9 mouse cellular contexts compared by ENCODE assay signal in genomic region chr9:54765336-54766085, GRCm38 (mm10). TPM values are rescaled to one million over a fixed set of nuclear protein-coding genes. Genes with fewer than 3 reads are reported as not detected.
DNase-seq lines count a peak whose midpoint lies in the region; ATAC-seq lines count a peak whose summit lies in the region.
"Had no signal": no experiment of that assay in that cellular context is flagged by ENCODE, and none has a peak within 500 bp of the region (broad histone marks: within the 10 kb centered on the region; RNA-seq: fewer than 3 reads in every experiment).

No protein-coding gene starts in this region.

- peaks cover 42% of the 10 kb centered on the region for H3K27me3 ChIP-seq in lung, embryonic 16.5 days (ENCODE audit: control insufficient read depth, insufficient read depth, low read depth, low read length)
- peaks cover 98% of the 10 kb centered on the region for H3K27me3 ChIP-seq in forebrain, embryonic 10.5 days (ENCODE audit: poor library complexity, severe bottlenecking)
- H3K27me3 ChIP-seq in limb, embryonic 15.5 days = peaks cover 36% of the 10 kb centered on the region
- H3K27me3 ChIP-seq in stomach, embryonic 16.5 days (ENCODE audit: control insufficient read depth, insufficient read depth, low read length) = peaks cover 45% of the 10 kb centered on the region

- no peak for DNase-seq in lung, postnatal 14 days
- DNase-seq in forebrain, embryonic 10.5 days (ENCODE audit: extremely low spot score, low spot score) = peak; percentile 49
- DNase-seq in urinary bladder, postnatal 14 days (ENCODE audit: low spot score) = no peak
- DNase-seq in layer of hippocampus, adult 8-10 months (ENCODE audit: low spot score in 2 of 2) = no peak

- H3K4me1 ChIP-seq in lung, embryonic 16.5 days (replicated peaks; ENCODE audit: control insufficient read depth, insufficient read depth, low read length) = peaks cover 13% of the 10 kb centered on the region
- H3K4me1 ChIP-seq in forebrain, embryonic 10.5 days = peaks cover 56% of the 10 kb centered on the region
- H3K4me1 ChIP-seq in limb, embryonic 15.5 days = peaks cover 23% of the 10 kb centered on the region
- peaks cover 8% of the 10 kb centered on the region for H3K4me1 ChIP-seq in stomach, embryonic 16.5 days (ENCODE audit: control insufficient read depth, insufficient read depth, low read length)

- peak overlapping the region; percentile 66 for H3K4me2 ChIP-seq in lung, embryonic 16.5 days (ENCODE audit: low read depth, low read length)
- peak overlapping the region; percentile 88 for H3K4me2 ChIP-seq in limb, embryonic 15.5 days
- H3K4me2 ChIP-seq in stomach, embryonic 16.5 days (ENCODE audit: low read depth, low read length) = peak overlapping the region; percentile 73

- peak overlapping the region; percentile 43 for H3K4me3 ChIP-seq in lung, embryonic 16.5 days (ENCODE audit: low read length)
- peak overlapping the region; percentile 54 for H3K4me3 ChIP-seq in forebrain, embryonic 10.5 days
- H3K4me3 ChIP-seq in limb, embryonic 15.5 days = peak overlapping the region; percentile 53
- H3K4me3 ChIP-seq in stomach, embryonic 16.5 days (replicated peaks; ENCODE audit: low read length) = peak overlapping the region; percentile 45

- H3K9me3 ChIP-seq in lung, embryonic 16.5 days (ENCODE audit: control insufficient read depth, low read length) = no peaks in the 10 kb centered on the region
- H3K9me3 ChIP-seq in forebrain, embryonic 10.5 days = no peaks in the 10 kb centered on the region
- no peaks in the 10 kb centered on the region for H3K9me3 ChIP-seq in limb, embryonic 15.5 days
- no peaks in the 10 kb centered on the region for H3K9me3 ChIP-seq in stomach, embryonic 16.5 days (replicated peaks; ENCODE audit: control insufficient read depth, low read length)

- no peak; the same call in 1 of the 2 replicates for ATAC-seq in lung, embryonic 16.5 days (ENCODE audit: low read depth)
- no peak for ATAC-seq in limb, embryonic 15.5 days (ENCODE audit: insufficient number of reproducible peaks, low FRiP score, low TSS enrichment, low read depth)
- no peak for ATAC-seq in stomach, embryonic 16.5 days (ENCODE audit: insufficient read depth, low FRiP score)
- no peak for ATAC-seq in inflammation-experienced regulatory T-cells, adult 6 months
- ATAC-seq: activated CD4-positive, CD25-positive, alpha-beta regulatory T cell, adult 4 months had no signal

- H3K27ac ChIP-seq in lung, embryonic 16.5 days (ENCODE audit: low read length) = no peak overlapping the region
- peak overlapping the region; percentile 74 for H3K27ac ChIP-seq in forebrain, embryonic 10.5 days
- 0 out of 2 replicates have a peak overlapping the region, but pooled peaks have one; percentile 54 for H3K27ac ChIP-seq in limb, embryonic 15.5 days
- H3K27ac ChIP-seq in stomach, embryonic 16.5 days (ENCODE audit: low read length) = no peak overlapping the region

- no peaks in the 10 kb centered on the region for H3K36me3 ChIP-seq in lung, embryonic 16.5 days (ENCODE audit: control insufficient read depth, insufficient read depth, low read length)
- no peaks in the 10 kb centered on the region; the same call in 1 of the 2 replicates for H3K36me3 ChIP-seq in forebrain, embryonic 10.5 days (replicated peaks)
- 0 out of 2 replicates have a peak, but pooled peaks cover 3% of the 10 kb centered on the region for H3K36me3 ChIP-seq in limb, embryonic 15.5 days
- no peaks in the 10 kb centered on the region for H3K36me3 ChIP-seq in stomach, embryonic 16.5 days (ENCODE audit: control insufficient read depth, insufficient read depth, low read length)

- WGBS in lung, embryonic 16.5 days = under 1% methylated on average over 41 of the region's 41 CpGs
- whole genome bisulfite sequencing in forebrain, embryonic 10.5 days = 1% methylated on average over 40 of the region's 41 CpGs
- WGBS in limb, embryonic 15.5 days = under 1% methylated on average over 41 of the region's 41 CpGs
- whole genome bisulfite sequencing in stomach, embryonic 16.5 days = under 1% methylated on average over 41 of the region's 41 CpGs

- no peak overlapping the region for H3K9ac ChIP-seq in lung, embryonic 16.5 days (ENCODE audit: low read length)
- H3K9ac ChIP-seq in limb, embryonic 15.5 days = peak overlapping the region; percentile 48
- peak overlapping the region; percentile 38; the same call in 1 of the 2 replicates for H3K9ac ChIP-seq in stomach, embryonic 16.5 days (ENCODE audit: low read length)

RNA-seq across cellular contexts. Expression of gene Crabp1, which starts 1.0 kb away (rescaled TPM):
- 14.9 and 15.4 TPM in 2 replicates for polyA plus RNA-seq in lung, embryonic 16.5 days (2015; fragmentation: Nextera tagmentation; extraction: Ambion mirVana)
- polyA plus RNA-seq in forebrain, embryonic 10.5 days (2016; fragmentation: Nextera tagmentation; extraction: Ambion mirVana) = 1,057 and 1,193 TPM in 2 replicates
- polyA plus RNA-seq in limb, embryonic 15.5 days (2015; fragmentation: Nextera tagmentation; extraction: Ambion mirVana) = 582 and 638 TPM in 2 replicates
- polyA plus RNA-seq in stomach, embryonic 16.5 days (2015; fragmentation: Nextera tagmentation; extraction: Ambion mirVana) = 34.3 and 43.5 TPM in 2 replicates
- polyA plus RNA-seq in inflammation-experienced regulatory T-cells, adult 6 months (2017; shearing (Covaris generic)) = not detected
- 1 to 10 TPM in 2 of 4 experiments, not detected in 2; 1.0 to 1.3 TPM for total RNA-seq in layer of hippocampus, adult 8-10 months (2022)
- polyA plus RNA-seq: activated CD4-positive, CD25-positive, alpha-beta regulatory T cell, adult 4 months had no signal

RNA-seq across cellular contexts. Expression of gene Wdr61, which starts 31.2 kb away (rescaled TPM):
- polyA plus RNA-seq in lung, embryonic 16.5 days (2015; fragmentation: Nextera tagmentation; extraction: Ambion mirVana) = 139 and 146 TPM in 2 replicates
- polyA plus RNA-seq in forebrain, embryonic 10.5 days (2016; fragmentation: Nextera tagmentation; extraction: Ambion mirVana) = 183 and 188 TPM in 2 replicates
- polyA plus RNA-seq in limb, embryonic 15.5 days (2015; fragmentation: Nextera tagmentation; extraction: Ambion mirVana) = 150 and 151 TPM in 2 replicates
- polyA plus RNA-seq in stomach, embryonic 16.5 days (2015; fragmentation: Nextera tagmentation; extraction: Ambion mirVana) = 148 and 151 TPM in 2 replicates
- 100 to 1,000 TPM; 119 to 128 (median 127) TPM for polyA plus RNA-seq in inflammation-experienced regulatory T-cells, adult 6 months (2017; shearing (Covaris generic))
- total RNA-seq in layer of hippocampus, adult 8-10 months (2022) = 10 to 100 TPM; 56.4 to 59.6 (median 58.4) TPM

Comparison
In these comparisons a context has a peak if more than half of its experiments do, and no peak if none do; other contexts are left out.
1. H3K27ac ChIP-seq: peak in forebrain, embryonic 10.5 days (single experiment) and limb, embryonic 15.5 days (single experiment); none in lung, embryonic 16.5 days (single experiment) and stomach, embryonic 16.5 days (single experiment).
2. RNA of gene Crabp1, which starts 1.0 kb away (polyA plus RNA-seq): 1,057 to 1,193 TPM in forebrain, embryonic 10.5 days, 582 to 638 TPM in limb, embryonic 15.5 days, 34.3 to 43.5 TPM in stomach, embryonic 16.5 days and 14.9 to 15.4 TPM in lung, embryonic 16.5 days; not detected in inflammation-experienced regulatory T-cells, adult 6 months; every median in the first group is over 10 times any median in the second.
3. Peak in every context shown above with its lines, with median percentiles within 50 percentile points of each other: H3K4me2 ChIP-seq and H3K4me3 ChIP-seq.